12 mouse cellular contexts compared by ENCODE assay signal in the genomic region with DNA sequence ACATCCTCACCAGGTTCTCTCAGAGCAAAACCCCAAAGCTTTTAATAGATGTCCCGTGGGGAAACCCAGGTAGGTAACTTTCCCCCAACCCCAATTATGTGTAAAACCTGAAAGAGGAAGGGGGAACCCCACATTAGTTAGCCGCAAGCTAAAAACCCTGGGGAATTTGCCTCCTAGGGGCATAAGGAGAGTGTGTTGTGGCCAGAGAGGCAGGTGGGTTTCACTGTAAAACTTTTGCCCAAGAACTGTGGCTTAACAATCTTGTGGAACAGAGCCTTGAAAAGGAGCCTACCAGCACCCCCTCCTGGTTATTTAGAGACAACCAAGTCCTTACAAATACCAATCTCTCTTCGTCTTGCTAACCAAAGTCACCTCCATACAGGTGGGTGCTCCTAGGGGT. TPM values are rescaled to one million over a fixed set of nuclear protein-coding genes. Genes with fewer than 3 reads are reported as not detected.
DNase-seq lines count a peak whose midpoint lies in the region; ATAC-seq and TF ChIP-seq lines count a peak whose summit lies in the region.
"Had no signal": no experiment of that assay in that cellular context is flagged by ENCODE, and none has a peak within 500 bp of the region (broad histone marks: within the 10 kb centered on the region; RNA-seq: fewer than 3 reads in every experiment).

No protein-coding gene starts in this region.

- ATAC-seq in CD4-positive, CD25-positive, alpha-beta regulatory T cell, adult 4 months, result no peak
- ATAC-seq: inflammation-experienced regulatory T-cells, adult 6 months had no signal

- H3K4me3 ChIP-seq in layer of hippocampus, adult 2 months, result peak overlapping the region; percentile 3
- H3K4me3 ChIP-seq: limb, embryonic 15.5 days; megakaryocyte, embryonic 14.5 days had no signal

- peak overlapping the region; percentile 61 for H3K27ac ChIP-seq in layer of hippocampus, adult 2 months
- H3K27ac ChIP-seq: limb, embryonic 15.5 days had no signal

- DNase-seq in CD4-positive, CD25-positive, alpha-beta regulatory T cell, adult 2 months (ENCODE audit: low read depth, low spot score), result peak; percentile 59
- DNase-seq in layer of hippocampus, adult 2 months (ENCODE audit: low spot score in 2 of 2), result no peak
- no peak for DNase-seq in layer of hippocampus, postnatal 25 days (ENCODE audit: extremely low spot score in 1 of 2, low spot score in 1 of 2)
- peak; percentile 18 for DNase-seq in thymus, postnatal 0 days (ENCODE audit: low spot score)
- no peak for DNase-seq in thymus, adult 18-20 months
- DNase-seq in yolk sac, embryonic 10.5 days (ENCODE audit: low spot score), result no peak
- no peak for DNase-seq in left cerebral cortex, adult 18-20 months (ENCODE audit: low spot score in 2 of 2)
- DNase-seq: right cerebral cortex, postnatal 14 days had no signal

- TF ChIP-seq CTCF in layer of hippocampus, adult 2 months (conservative IDR thresholded peaks at IDR 0.05), result peak; percentile 64

RNA-seq across cellular contexts. Expression of gene Snx11, which starts 2.8 kb away (rescaled TPM):
- polyA plus RNA-seq in CD4-positive, CD25-positive, alpha-beta regulatory T cell, adult 4 months (2017; shearing (Covaris generic)), result 10 to 100 TPM; 11.7 to 21.8 TPM
- 10 to 100 TPM; 52.5 to 56.7 TPM for total RNA-seq in layer of hippocampus, adult 2 months (2021)
- 10 to 100 TPM; 40.9 to 49.4 TPM for total RNA-seq in layer of hippocampus, postnatal 25 days (2021)
- polyA plus RNA-seq in thymus, postnatal 0 days (2015; fragmentation: Nextera tagmentation; extraction: Ambion mirVana), result 16.0 and 18.6 TPM in 2 replicates
- 10 to 100 TPM; 48.8 to 48.9 TPM for total RNA-seq in left cerebral cortex, adult 18-20 months (2021)

RNA-seq across cellular contexts. Expression of gene Cbx1, which starts 14.4 kb away (rescaled TPM):
- polyA plus RNA-seq in CD4-positive, CD25-positive, alpha-beta regulatory T cell, adult 4 months (2017; shearing (Covaris generic)), result 10 to 100 TPM; 50.8 to 52.7 TPM
- 10 to 100 TPM; 44.6 to 47.4 TPM for total RNA-seq in layer of hippocampus, adult 2 months (2021)
- total RNA-seq in layer of hippocampus, postnatal 25 days (2021), result 10 to 100 TPM; 49.4 to 52.0 TPM
- 129 and 132 TPM in 2 replicates for polyA plus RNA-seq in thymus, postnatal 0 days (2015; fragmentation: Nextera tagmentation; extraction: Ambion mirVana)
- 10 to 100 TPM; 40.8 to 43.3 TPM for total RNA-seq in left cerebral cortex, adult 18-20 months (2021)

RNA-seq across cellular contexts. Expression of gene Nfe2l1, which starts 55.2 kb away (rescaled TPM):
- polyA plus RNA-seq in CD4-positive, CD25-positive, alpha-beta regulatory T cell, adult 4 months (2017; shearing (Covaris generic)), result 10 to 100 TPM; 21.3 to 26.1 TPM
- total RNA-seq in layer of hippocampus, adult 2 months (2021), result 100 to 1,000 TPM; 221 to 229 TPM
- total RNA-seq in layer of hippocampus, postnatal 25 days (2021), result 100 to 1,000 TPM; 215 to 234 TPM
- polyA plus RNA-seq in thymus, postnatal 0 days (2015; fragmentation: Nextera tagmentation; extraction: Ambion mirVana), result 34.9 and 40.6 TPM in 2 replicates
- total RNA-seq in left cerebral cortex, adult 18-20 months (2021), result 100 to 1,000 TPM; 292 to 305 TPM

Comparison
In these comparisons a context has a peak if more than half of its experiments do, and no peak if none do; other contexts are left out.
1. DNase-seq: peak in CD4-positive, CD25-positive, alpha-beta regulatory T cell, adult 2 months (single experiment) and thymus, postnatal 0 days (single experiment); none in layer of hippocampus, adult 2 months (0 of 2), layer of hippocampus, postnatal 25 days (0 of 2), thymus, adult 18-20 months (0 of 2), yolk sac, embryonic 10.5 days (single experiment) and left cerebral cortex, adult 18-20 months (0 of 2).